Comparison of ENCODE assay signal across 9 mouse cellular contexts in genomic region chr10:98880057-98880456, GRCm38 (mm10). TPM values are rescaled to one million over a fixed set of nuclear protein-coding genes. Genes with fewer than 3 reads are reported as not detected.
DNase-seq lines count a peak whose midpoint lies in the region; ATAC-seq and TF ChIP-seq lines count a peak whose summit lies in the region.
"Had no signal": no experiment of that assay in that cellular context is flagged by ENCODE, and none has a peak within 500 bp of the region (broad histone marks: within the 10 kb centered on the region; RNA-seq: fewer than 3 reads in every experiment).

No protein-coding gene starts in this region.

- intact Hi-C loops in left cerebral cortex, postnatal 10 days (cut with DNase I) = no loop called here

- WGBS in heart, postnatal 0 days = 55% methylated on average over 8 of the region's 8 CpGs
- WGBS in forebrain, postnatal 0 days = 89% methylated on average over 8 of the region's 8 CpGs

- H3K9ac ChIP-seq in heart, postnatal 0 days (replicated peaks; ENCODE audit: low read depth, low read length) = no peak overlapping the region
- H3K9ac ChIP-seq in forebrain, postnatal 0 days = no peak overlapping the region
- H3K9ac ChIP-seq: hindbrain, embryonic 12.5 days had no signal

- no peak for TF ChIP-seq EP300 in heart, postnatal 0 days (IDR thresholded peaks at IDR 0.05; ENCODE audit: low read depth)

- H3K36me3 ChIP-seq in heart, postnatal 0 days (replicated peaks; ENCODE audit: control insufficient read depth, insufficient read depth, low read length) = no peaks in the 10 kb centered on the region
- H3K36me3 ChIP-seq in forebrain, postnatal 0 days (ENCODE audit: insufficient read depth) = no peaks in the 10 kb centered on the region
- H3K36me3 ChIP-seq: hindbrain, embryonic 12.5 days had no signal

- no peak overlapping the region for H3K27ac ChIP-seq in heart, postnatal 0 days (ENCODE audit: low read depth)
- H3K27ac ChIP-seq in forebrain, postnatal 0 days (ENCODE audit: low read depth, low read length) = no peak overlapping the region
- H3K27ac ChIP-seq: hindbrain, embryonic 12.5 days had no signal

- peak; percentile 78 for DNase-seq in CD4-positive helper T cell, adult 2 months (ENCODE audit: low read depth, low spot score)
- peak; percentile 33 for DNase-seq in heart, postnatal 0 days (ENCODE audit: low spot score)
- DNase-seq in left cerebral cortex, postnatal 10 days (ENCODE audit: extremely low spot score in 1 of 2, low spot score in 2 of 2) = no peak
- no peak for DNase-seq in forebrain, postnatal 0 days
- no peak for DNase-seq in cerebellum, adult 11 months
- DNase-seq: left cerebral cortex, postnatal 4 days had no signal

- H3K4me2 ChIP-seq in heart, postnatal 0 days (ENCODE audit: low read depth, low read length) = no peak overlapping the region
- H3K4me2 ChIP-seq in forebrain, postnatal 0 days (ENCODE audit: low read depth) = no peak overlapping the region
- H3K4me2 ChIP-seq: hindbrain, embryonic 12.5 days had no signal

- H3K9me3 ChIP-seq in heart, postnatal 0 days (replicated peaks; ENCODE audit: control insufficient read depth, low read length) = no peaks in the 10 kb centered on the region
- no peaks in the 10 kb centered on the region for H3K9me3 ChIP-seq in forebrain, postnatal 0 days (ENCODE audit: low read length)
- H3K9me3 ChIP-seq: hindbrain, embryonic 12.5 days had no signal

- no peaks in the 10 kb centered on the region for H3K4me1 ChIP-seq in heart, postnatal 0 days (ENCODE audit: control insufficient read depth, insufficient read depth)
- no peaks in the 10 kb centered on the region for H3K4me1 ChIP-seq in forebrain, postnatal 0 days (ENCODE audit: insufficient read depth)
- H3K4me1 ChIP-seq: hindbrain, embryonic 12.5 days had no signal

- H3K27me3 ChIP-seq in heart, postnatal 0 days (ENCODE audit: control insufficient read depth, insufficient read depth, low read length) = no peaks in the 10 kb centered on the region
- no peaks in the 10 kb centered on the region for H3K27me3 ChIP-seq in forebrain, postnatal 0 days (ENCODE audit: insufficient read depth, low read length)
- H3K27me3 ChIP-seq: hindbrain, embryonic 12.5 days had no signal

- ATAC-seq in activated CD4-positive, CD25-positive, alpha-beta regulatory T cell, adult 4 months = peak; percentile 21
- ATAC-seq in heart, postnatal 0 days (ENCODE audit: insufficient read depth, low read depth) = peak; percentile 44; the same call in 1 of the 2 replicates
- peak; percentile 56 for ATAC-seq in megakaryocyte-erythroid progenitor cell, adult 5-6 weeks (replicated peaks; ENCODE audit: low FRiP score, low TSS enrichment, poor library complexity, severe bottlenecking)
- no peak for ATAC-seq in forebrain, postnatal 0 days

- no peak for TF ChIP-seq CTCF in heart, postnatal 0 days (IDR thresholded peaks at IDR 0.05; ENCODE audit: low read depth)
- no peak for TF ChIP-seq CTCF in forebrain, postnatal 0 days (IDR thresholded peaks at IDR 0.05; ENCODE audit: low read depth)

- H3K4me3 ChIP-seq in heart, postnatal 0 days (ENCODE audit: low read depth, low read length) = no peak overlapping the region
- H3K4me3 ChIP-seq in forebrain, postnatal 0 days (ENCODE audit: low read depth, low read length) = no peak overlapping the region
- H3K4me3 ChIP-seq: hindbrain, embryonic 12.5 days had no signal

RNA-seq across cellular contexts. Expression of gene Atp2b1, which starts 34.1 kb away (rescaled TPM):
- polyA plus RNA-seq in activated CD4-positive, CD25-positive, alpha-beta regulatory T cell, adult 4 months (2017; shearing (Covaris generic)) = 100 to 1,000 TPM in 1 of 2 experiments, 10 to 100 TPM in 1; 95.0 to 130 TPM
- total RNA-seq in heart, postnatal 0 days (2014; rRNA removed; ENCODE audit: low replicate concordance) = 28.3 and 37.7 TPM in 2 replicates
- polyA plus RNA-seq in heart, postnatal 0 days (2015; fragmentation: Nextera tagmentation; extraction: Ambion mirVana) = 64.8 and 67.0 TPM in 2 replicates
- 15.8 and 21.1 TPM in 2 replicates for total RNA-seq in megakaryocyte-erythroid progenitor cell, adult 5-6 weeks (2014; fragmentation: Nextera tagmentation)
- total RNA-seq in megakaryocyte-erythroid progenitor cell, adult 5-6 weeks (2017) = 26.7 and 28.9 TPM in 2 replicates
- 100 to 1,000 TPM; 655 to 659 TPM for total RNA-seq in left cerebral cortex, postnatal 10 days (2021)
- 200 and 203 TPM in 2 replicates for total RNA-seq in forebrain, postnatal 0 days (2014; rRNA removed)
- 214 and 319 TPM in 2 replicates for polyA plus RNA-seq in forebrain, postnatal 0 days (2015; fragmentation: Nextera tagmentation; extraction: Ambion mirVana)

Comparison
In these comparisons a context has a peak if more than half of its experiments do, and no peak if none do; other contexts are left out.
1. DNase-seq: peak in CD4-positive helper T cell, adult 2 months (single experiment) and heart, postnatal 0 days (single experiment); none in left cerebral cortex, postnatal 10 days (0 of 2), forebrain, postnatal 0 days (single experiment) and cerebellum, adult 11 months (single experiment).